Mouse (Mus musculus) heart, embryonic 15.5 days (tissue): Measurements from ENCODE around the gene Itgb7. TPM values are rescaled to one million over a fixed set of nuclear protein-coding genes. Genes with fewer than 3 reads are reported as not detected.

Experiments
- ATAC-seq: fragments of 200-750 bp; cut with Nextera tagmentation; replicated peaks from 2 replicates; pipeline ENCODE4 v1.8.0; 2017; ENCODE audit warnings: low read depth, moderate TSS enrichment; ENCODE audit not compliant: insufficient number of reproducible peaks, insufficient read depth, low FRiP score
- H3K27ac ChIP-seq: fragments of 300-500 bp; sonication (generic); 2 replicates; pipeline ENCODE4 v1.5.1; 2015; ENCODE audit warnings: mild to moderate bottlenecking, inconsistent platforms
- H3K27me3 ChIP-seq: fragments of 300-500 bp; sonication (generic); 2 replicates; pipeline ENCODE4 v1.6.1; 2015; ENCODE audit warnings: inconsistent platforms
- H3K36me3 ChIP-seq: fragments of 300-500 bp; sonication (generic); 2 replicates; pipeline ENCODE4 v1.6.1; 2015; ENCODE audit warnings: mild to moderate bottlenecking, inconsistent platforms
- H3K4me1 ChIP-seq: fragments of 300-500 bp; sonication (generic); replicated peaks from 2 replicates; pipeline ENCODE4 v1.6.1; 2015; ENCODE audit warnings: inconsistent platforms
- H3K4me2 ChIP-seq: fragments of 300-500 bp; sonication (generic); 2 replicates; pipeline ENCODE4 v1.6.1; 2015; ENCODE audit warnings: inconsistent platforms, mild to moderate bottlenecking, moderate library complexity
- H3K4me3 ChIP-seq: fragments of 300-500 bp; sonication (generic); 2 replicates; pipeline ENCODE4 v1.5.1; 2015; ENCODE audit warnings: mild to moderate bottlenecking, inconsistent platforms
- H3K9ac ChIP-seq: fragments of 300-500 bp; sonication (generic); 2 replicates; pipeline ENCODE4 v1.6.1; 2015; ENCODE audit warnings: mild to moderate bottlenecking, inconsistent platforms
- H3K9me3 ChIP-seq: fragments of 300-500 bp; sonication (generic); replicated peaks from 2 replicates; pipeline ENCODE4 v1.6.1; 2016; ENCODE audit warnings: inconsistent platforms
- WGBS: fragments of 180-500 bp; shearing (Covaris S2); methylation state at CpG from one replicate; pipeline ENCODE4 v1.1.7; 2015; ENCODE audit warnings: mixed read lengths; 5-methylcytosine and 5-hydroxymethylcytosine counted together
- polyA plus RNA-seq: library from polyadenylated mRNA; unstranded; fragments of >200 nt; fragmentation: Nextera tagmentation; extraction: Ambion mirVana; gene quantifications from 2 replicates; pipeline ENCODE4 v1.2.1, GENCODE M21; 2015

Itgb7 gene
- polyA plus RNA-seq, 1 experiment from 2014 or later, result 1.7 TPM

DNA sequence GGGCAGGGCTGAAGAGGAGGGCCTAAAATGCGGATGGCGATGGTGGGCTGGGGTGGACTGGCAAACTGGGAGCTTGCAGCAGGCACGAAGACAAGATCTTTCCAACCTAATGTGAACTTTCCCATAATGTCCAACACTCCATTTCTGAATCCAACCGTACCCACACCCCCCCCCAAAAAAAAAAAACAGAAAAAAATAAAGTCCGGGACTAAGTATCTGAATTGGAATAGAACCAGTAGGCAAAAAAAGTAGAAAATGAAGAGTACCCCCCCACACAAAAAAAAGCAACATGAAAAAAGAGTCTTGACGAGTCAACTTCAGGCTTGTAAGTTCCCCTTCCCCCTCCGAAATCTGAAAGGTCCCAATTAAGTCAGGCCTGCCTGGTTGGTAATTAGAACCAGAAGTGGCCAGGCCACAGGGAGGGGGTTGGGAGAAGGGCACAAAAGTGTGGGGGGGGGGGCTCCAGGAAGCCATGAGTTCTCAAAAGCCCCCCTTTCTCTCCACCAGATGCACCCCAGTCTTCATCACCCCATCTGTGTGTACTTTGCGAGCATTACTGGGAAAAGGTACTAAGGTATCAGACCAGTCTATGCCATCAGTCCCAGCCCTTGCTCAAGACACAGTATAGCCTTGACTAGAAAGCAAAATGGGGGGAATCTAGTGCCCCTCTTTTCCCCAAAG, 16.5 kb upstream of the Itgb7 start:
- H3K9me3 ChIP-seq, result no peaks in the 10 kb centered on the region
- peak overlapping the region; percentile 58 for H3K4me3 ChIP-seq
- H3K4me2 ChIP-seq, result peak overlapping the region; percentile 92
- WGBS, result 15% methylated on average over 8 of the region's 8 CpGs
- no peak for ATAC-seq
- no peaks in the 10 kb centered on the region for H3K36me3 ChIP-seq
- H3K9ac ChIP-seq, result peak overlapping the region; percentile 61
- H3K27me3 ChIP-seq, result peaks cover 46% of the 10 kb centered on the region
- H3K27ac ChIP-seq, result peak overlapping the region; percentile 96
- peaks cover 54% of the 10 kb centered on the region for H3K4me1 ChIP-seq

- peaks cover 62% of the 10 kb centered on the region for H3K4me1 ChIP-seq
- H3K4me2 ChIP-seq, result peak overlapping the region; percentile 92
- no peaks in the 10 kb centered on the region for H3K9me3 ChIP-seq
- peak overlapping the region; percentile 58 for H3K4me3 ChIP-seq
- H3K27ac ChIP-seq, result peak overlapping the region; percentile 96
- H3K9ac ChIP-seq, result peak overlapping the region; percentile 61
- ATAC-seq, result peak; percentile 64
- WGBS, result under 1% methylated on average over 61 of the region's 65 CpGs
- peaks cover 49% of the 10 kb centered on the region for H3K27me3 ChIP-seq
- no peaks in the 10 kb centered on the region for H3K36me3 ChIP-seq
These were observed 15.7 kb upstream of the Itgb7 start for GRCm38 (mm10) chr15:102247252-102248130.

DNA sequence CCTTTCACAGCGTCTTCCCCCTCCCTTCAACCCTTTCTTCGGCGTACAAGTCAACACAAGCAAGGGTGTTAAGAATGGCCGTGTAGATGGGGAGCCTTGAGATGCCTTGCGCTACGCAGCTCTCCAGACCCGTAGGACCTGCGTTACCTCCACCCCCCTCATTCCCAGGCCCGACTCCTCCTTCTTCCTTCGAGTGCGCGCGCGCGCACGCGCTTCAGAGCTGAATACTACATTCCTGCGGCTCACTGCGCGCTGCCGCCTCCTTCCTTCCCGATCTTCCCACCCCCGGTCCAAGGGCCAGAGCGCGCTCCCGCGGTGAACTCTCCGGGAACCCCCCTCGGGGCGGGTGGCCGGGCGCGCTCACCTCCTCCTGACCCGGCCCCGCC, 15.1 kb upstream of the Itgb7 start:
- peak overlapping the region; percentile 92 for H3K4me2 ChIP-seq
- H3K27me3 ChIP-seq, result peaks cover 46% of the 10 kb centered on the region
- peak; percentile 65 for ATAC-seq
- H3K9me3 ChIP-seq, result no peaks in the 10 kb centered on the region
- H3K36me3 ChIP-seq, result no peaks in the 10 kb centered on the region
- peak overlapping the region; percentile 58 for H3K4me3 ChIP-seq
- H3K9ac ChIP-seq, result peak overlapping the region; percentile 58
- peaks cover 62% of the 10 kb centered on the region for H3K4me1 ChIP-seq
- H3K27ac ChIP-seq, result peak overlapping the region; percentile 96
- under 1% methylated on average over 33 of the region's 35 CpGs for WGBS

DNA sequence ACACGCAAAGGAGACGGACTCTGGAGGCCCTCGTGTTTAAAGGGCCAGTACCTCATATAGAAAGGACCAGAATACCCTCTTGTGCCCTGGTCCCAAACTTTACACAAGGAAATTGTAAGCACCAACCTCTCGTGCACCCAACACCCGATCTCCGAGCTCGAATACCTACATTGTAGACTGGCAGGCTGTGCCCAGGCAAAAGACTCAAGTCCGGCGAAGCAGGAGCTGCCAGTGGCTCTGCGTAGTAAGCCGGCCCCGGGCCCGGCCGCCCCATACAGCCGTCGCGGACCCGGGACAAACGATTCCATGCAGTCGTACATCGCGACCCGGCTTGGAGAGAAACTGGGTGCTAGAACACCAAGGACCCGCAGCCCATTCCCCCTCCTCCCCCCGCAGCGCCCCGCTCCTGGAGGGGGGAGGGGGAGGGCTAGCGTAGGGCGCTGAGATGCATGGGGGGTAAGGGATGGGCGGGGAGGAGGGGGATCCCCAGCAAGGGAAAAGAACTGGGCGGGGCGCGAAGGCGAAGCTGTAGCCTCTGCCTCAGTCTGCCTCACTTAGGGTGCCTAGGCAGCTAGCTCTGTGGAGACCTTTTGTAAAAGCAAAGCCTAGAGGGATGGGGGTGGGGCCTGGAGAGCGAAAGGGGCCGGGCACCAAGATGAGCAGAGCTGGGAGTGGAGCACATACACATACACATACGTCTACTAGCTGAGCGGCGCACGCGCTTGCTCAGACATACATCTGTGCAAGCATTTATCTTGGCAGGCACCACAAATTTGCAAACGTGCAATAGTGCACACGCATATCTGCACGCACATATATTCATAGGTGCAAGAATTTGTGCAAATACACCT, 14.4 kb upstream of the Itgb7 start:
- under 1% methylated on average over 41 of the region's 44 CpGs for WGBS
- Histone ChIP-seq H3K36me3 (no peaks in the 10 kb centered on the region), H3K27me3 (peaks cover 47% of the 10 kb centered on the region), H3K9me3 (no peaks in the 10 kb centered on the region), H3K4me2 (peak overlapping the region; percentile 92), H3K27ac (peak overlapping the region; percentile 96), H3K9ac (peak overlapping the region; percentile 58), H3K4me1 (peaks cover 62% of the 10 kb centered on the region), H3K4me3 (peak overlapping the region; percentile 58)
- peak; percentile 54 for ATAC-seq

- Histone ChIP-seq H3K4me3 (peak overlapping the region; percentile 58), H3K9ac (peak overlapping the region; percentile 58), H3K9me3 (no peaks in the 10 kb centered on the region), H3K27me3 (peaks cover 44% of the 10 kb centered on the region), H3K4me1 (peaks cover 65% of the 10 kb centered on the region), H3K36me3 (no peaks in the 10 kb centered on the region), H3K27ac (peak overlapping the region; percentile 96), H3K4me2 (peak overlapping the region; percentile 92)
- no peak for ATAC-seq
- 7% methylated on average over 14 of the region's 14 CpGs for WGBS
These were observed 13.7 kb upstream of the Itgb7 start for GRCm38 (mm10) chr15:102245461-102245881.

DNA sequence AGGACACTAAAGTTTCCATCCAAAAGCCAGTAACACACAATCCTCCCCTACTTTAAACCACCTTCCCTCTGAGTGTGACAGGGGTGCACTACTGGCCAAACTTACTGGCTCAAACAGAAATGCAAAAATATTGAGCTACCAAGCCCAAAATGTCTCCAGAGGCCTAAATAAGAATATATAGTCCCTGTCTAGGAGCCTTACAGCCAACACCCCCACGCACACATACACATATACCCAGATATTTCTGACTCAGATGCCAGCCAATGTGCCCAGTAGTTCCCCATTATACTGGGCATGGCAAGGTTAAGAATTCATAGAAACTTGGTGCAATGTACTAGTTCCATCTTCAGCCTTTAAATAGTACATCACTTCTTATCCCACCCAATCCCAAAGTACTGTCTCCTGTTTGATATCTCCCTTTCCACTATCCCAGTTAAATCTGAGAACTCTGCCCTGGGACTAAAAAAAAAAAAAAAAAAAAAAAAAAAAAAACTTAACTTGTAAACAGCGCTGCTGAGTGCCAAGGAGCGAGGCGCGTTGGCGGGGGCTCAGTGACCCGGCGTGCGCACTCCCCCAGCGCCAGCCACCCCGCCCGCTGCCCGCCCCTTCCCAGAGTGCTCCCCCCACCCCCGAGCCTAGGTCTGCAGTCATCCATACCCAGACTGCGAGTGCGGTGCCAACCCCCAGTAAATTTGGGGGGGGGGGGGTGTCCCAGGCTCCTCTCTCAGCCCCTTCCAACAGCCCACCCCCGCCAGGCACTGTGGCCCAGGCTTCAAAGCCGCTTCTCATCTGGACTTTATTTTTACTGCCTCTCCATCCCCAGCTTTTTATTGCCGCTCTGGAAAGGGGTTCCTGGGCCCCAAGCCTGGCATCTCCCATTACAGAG, 12.8 kb upstream of the Itgb7 start:
- Histone ChIP-seq H3K27ac (peak overlapping the region; percentile 96), H3K9ac (peak overlapping the region; percentile 58), H3K9me3 (no peaks in the 10 kb centered on the region), H3K4me1 (peaks cover 60% of the 10 kb centered on the region), H3K4me2 (peak overlapping the region; percentile 92), H3K36me3 (no peaks in the 10 kb centered on the region), H3K27me3 (peaks cover 39% of the 10 kb centered on the region), H3K4me3 (peak overlapping the region; percentile 58)
- 18% methylated on average over 19 of the region's 19 CpGs for WGBS
- ATAC-seq, result no peak

- no peak for ATAC-seq
These were observed 11.8 kb upstream of the Itgb7 start for GRCm38 (mm10) chr15:102243229-102244190.

DNA sequence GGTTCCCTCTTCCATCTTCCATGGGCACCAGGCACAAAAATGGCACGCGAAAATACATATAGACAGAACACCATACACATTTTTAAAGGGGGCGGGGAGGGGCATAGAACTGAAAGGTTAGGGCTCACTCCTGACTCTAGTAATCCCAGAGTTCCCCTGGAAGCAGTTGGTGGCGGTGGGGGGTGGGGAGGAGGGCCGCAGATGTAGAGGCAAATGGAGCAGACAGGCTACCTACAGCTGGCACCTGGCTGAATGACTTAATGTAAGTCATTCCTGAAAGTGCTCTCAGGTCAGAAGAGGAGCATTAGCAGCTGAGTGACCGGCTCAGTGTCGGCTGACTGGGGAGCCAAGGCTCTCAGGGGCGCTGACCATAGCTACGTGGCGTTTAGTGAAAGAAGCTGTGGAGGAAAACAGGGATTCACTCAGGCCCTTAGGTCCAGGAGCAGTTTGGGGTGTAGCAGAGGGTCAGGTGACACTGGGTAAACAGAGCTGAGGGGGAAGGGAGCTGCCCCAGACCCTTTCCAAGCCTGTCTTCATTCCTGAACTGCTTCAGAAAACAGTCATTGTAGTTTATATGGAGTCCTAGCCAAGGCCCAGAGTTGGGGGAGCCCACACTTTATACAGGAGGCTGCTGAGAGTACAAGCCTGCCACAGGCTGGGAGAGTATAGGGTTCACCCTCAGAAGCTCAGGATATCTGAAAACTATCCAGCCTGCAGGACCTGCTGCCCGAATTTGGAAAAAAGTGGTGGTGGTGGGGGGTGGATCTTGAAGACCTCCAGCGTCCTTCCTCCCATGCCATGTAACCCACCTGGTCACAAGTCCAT, 10.9 kb upstream of the Itgb7 start:
- Histone ChIP-seq H3K4me2 (peak overlapping the region; percentile 92; the same call in 1 of the 2 replicates), H3K9me3 (no peaks in the 10 kb centered on the region), H3K9ac (no peak overlapping the region), H3K27ac (peak overlapping the region; percentile 96; the same call in 1 of the 2 replicates), H3K27me3 (peaks cover 35% of the 10 kb centered on the region), H3K4me1 (peaks cover 41% of the 10 kb centered on the region), H3K36me3 (no peaks in the 10 kb centered on the region), H3K4me3 (0 out of 2 replicates have a peak overlapping the region, but pooled peaks have one; percentile 58)
- WGBS, result 46% methylated on average over 12 of the region's 12 CpGs
- no peak for ATAC-seq

More at GRCm38 (mm10) chr15:102243229-102244190, 11.8 kb upstream of the Itgb7 start:
- peaks cover 35% of the 10 kb centered on the region for H3K27me3 ChIP-seq
- peak overlapping the region; percentile 39; the same call in 1 of the 2 replicates for H3K9ac ChIP-seq
- no peaks in the 10 kb centered on the region for H3K9me3 ChIP-seq
- peaks cover 50% of the 10 kb centered on the region for H3K4me1 ChIP-seq
- H3K36me3 ChIP-seq, result no peaks in the 10 kb centered on the region
- H3K4me3 ChIP-seq, result peak overlapping the region; percentile 58
- WGBS, result 27% methylated on average over 22 of the region's 22 CpGs
- peak overlapping the region; percentile 92 for H3K4me2 ChIP-seq
- H3K27ac ChIP-seq, result peak overlapping the region; percentile 96

DNA sequence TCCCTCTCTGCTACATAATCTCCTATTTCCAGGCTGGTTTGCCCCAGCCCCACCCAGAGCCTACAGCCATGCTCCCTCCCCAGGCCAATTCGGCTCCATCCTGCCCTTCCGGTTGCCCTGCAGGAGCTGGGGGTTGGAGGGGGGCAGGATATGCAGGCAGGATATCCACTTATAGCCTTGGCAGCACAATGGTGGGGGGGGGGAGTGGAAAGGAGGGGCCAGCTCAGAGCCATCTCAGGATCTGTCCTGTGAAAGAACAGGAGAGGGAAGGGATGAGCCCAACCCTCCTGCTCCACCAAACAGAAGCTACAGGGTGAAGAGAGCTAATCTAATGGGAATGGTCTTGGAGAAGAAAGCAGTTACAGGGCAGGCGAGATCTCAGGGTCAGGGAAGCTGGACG, 8.9 kb upstream of the Itgb7 start:
- no peaks in the 10 kb centered on the region for H3K9me3 ChIP-seq
- no peak overlapping the region for H3K27ac ChIP-seq
- H3K36me3 ChIP-seq, result no peaks in the 10 kb centered on the region; the same call in 1 of the 2 replicates
- 0 out of 2 replicates have a peak, but pooled peaks have one; percentile 26 for ATAC-seq
- no peak overlapping the region for H3K9ac ChIP-seq
- H3K4me1 ChIP-seq, result peaks cover 34% of the 10 kb centered on the region
- WGBS, result 68% methylated on average over 4 of the region's 4 CpGs
- no peak overlapping the region for H3K4me2 ChIP-seq
- peaks cover 35% of the 10 kb centered on the region for H3K27me3 ChIP-seq
- H3K4me3 ChIP-seq, result no peak overlapping the region
